Mouse (Mus musculus) lung, adult 2 months (tissue): Measurements from ENCODE around the gene Npat. TPM values are rescaled to one million over a fixed set of nuclear protein-coding genes. Genes with fewer than 3 reads are reported as not detected.

Experiments
- DNase-seq: peaks from one replicate; pipeline ENCODE4 v3.0.0; 2022
- H3K4me1 ChIP-seq: fragments of 200-500 bp; 2 replicates; pipeline ENCODE4 v1.6.1; 2011; ENCODE audit warnings: low read length; ENCODE audit not compliant: control insufficient read depth, insufficient read depth
- H3K4me3 ChIP-seq: fragments of 200-500 bp; replicated peaks from 2 replicates; pipeline ENCODE3; 2011; ENCODE audit warnings: low read depth, mild to moderate bottlenecking, control low read depth, low read length; ENCODE audit errors: extremely low read depth
- CTCF ChIP-seq: fragments of 200-500 bp; IDR thresholded peaks from 2 replicates; pipeline ENCODE4 v1.5.1; 2011; ENCODE audit warnings: mild to moderate bottlenecking, low read length, control low read depth; ENCODE audit not compliant: insufficient read depth
- POLR2A ChIP-seq: fragments of 200-500 bp; IDR thresholded peaks from 2 replicates; pipeline ENCODE4 v1.6.1; 2011; ENCODE audit warnings: low read depth, mild to moderate bottlenecking, control low read depth, low read length, borderline replicate concordance; ENCODE audit errors: extremely low read depth
- WGBS: fragments of 180-500 bp; shearing (Covaris S2); methylation state at CpG from one replicate; pipeline ENCODE4 v1.1.7; 2018; 5-methylcytosine and 5-hydroxymethylcytosine counted together
- polyA plus RNA-seq: library from polyadenylated mRNA; depleted of rRNA; stranded (reverse); fragments of >200 nt; gene quantifications from 2 replicates; pipeline ENCODE4 v1.2.3, GENCODE M21; 2012

Gene Npat
- polyA plus RNA-seq, 1 experiment = 2.1 TPM

DNA sequence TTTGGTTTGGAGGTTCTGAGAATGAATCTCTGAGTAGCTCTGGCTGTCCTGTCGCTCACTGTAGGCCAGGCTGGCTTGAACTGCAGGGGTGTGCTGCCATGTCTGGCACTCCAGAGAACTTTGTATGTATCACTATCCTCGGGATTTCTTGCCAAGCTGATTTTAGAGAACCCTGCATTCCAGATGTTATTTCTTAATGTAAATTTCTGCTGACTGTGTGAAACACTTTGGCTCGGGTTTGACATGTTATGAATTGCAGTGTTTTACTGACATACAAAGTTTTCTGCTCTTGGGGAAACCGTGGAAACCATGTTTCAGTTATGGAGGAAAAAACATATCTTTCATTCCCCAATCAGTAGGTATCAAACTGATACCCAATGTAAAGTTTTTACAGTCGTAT lies 38.9 kb downstream of the Npat start:
- Histone ChIP-seq H3K4me1 (no peaks in the 10 kb centered on the region), H3K4me3 (no peak overlapping the region)
- WGBS = 78% methylated on average over 5 of the region's 5 CpGs
- DNase-seq = no peak
- TF ChIP-seq CTCF (no peak), POLR2A (no peak)

DNA sequence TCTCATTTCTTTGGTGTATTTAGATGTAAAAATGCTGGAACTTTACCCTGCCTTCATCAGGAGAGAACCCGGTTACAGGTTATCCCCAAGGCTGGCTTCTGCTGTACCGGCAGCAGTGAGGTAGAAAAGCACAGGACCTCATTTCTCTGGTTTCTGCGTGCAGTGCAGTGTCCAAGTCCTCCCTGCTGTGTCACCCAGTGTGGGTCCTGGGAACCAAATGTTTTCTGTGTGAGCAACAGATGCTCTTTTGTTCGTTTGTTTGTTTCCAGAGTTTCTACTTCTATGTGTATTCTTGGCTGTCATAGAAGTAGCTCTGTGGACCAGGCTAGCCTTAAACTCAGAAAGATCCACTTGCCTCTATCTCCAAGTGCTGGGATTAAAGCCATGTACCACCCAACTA lies 45.0 kb downstream of the Npat start:
- TF ChIP-seq POLR2A (no peak), CTCF (no peak)
- no peak overlapping the region for H3K4me3 ChIP-seq
- DNase-seq = no peak
- no peaks in the 10 kb centered on the region for H3K4me1 ChIP-seq
- WGBS = 87% methylated on average over 4 of the region's 4 CpGs

DNA sequence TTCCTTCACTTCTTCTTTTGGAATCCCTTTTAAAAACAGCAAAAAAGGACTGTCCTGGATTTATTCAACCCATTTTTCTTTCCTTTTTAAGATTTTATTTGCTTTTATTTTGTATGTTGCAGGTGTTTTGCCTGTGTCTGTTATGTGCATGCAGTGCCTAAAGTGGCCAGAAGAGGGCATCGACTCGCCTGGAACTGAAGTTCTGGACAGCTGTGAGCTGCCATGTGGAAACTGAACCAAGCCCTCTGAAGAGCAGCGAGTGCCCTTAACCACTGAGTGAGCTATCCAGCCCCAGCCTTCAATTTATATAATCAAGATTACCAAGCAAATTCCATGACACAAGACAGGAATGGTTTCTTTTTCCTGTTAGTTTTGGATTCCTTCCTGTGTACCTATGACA lies 57.9 kb downstream of the Npat start:
- 5% methylated on average over 3 of the region's 3 CpGs for WGBS
- TF ChIP-seq POLR2A (no peak), CTCF (peak; percentile 85)
- no peaks in the 10 kb centered on the region for H3K4me1 ChIP-seq
- peak; percentile 77 for DNase-seq
- H3K4me3 ChIP-seq = no peak overlapping the region

DNA sequence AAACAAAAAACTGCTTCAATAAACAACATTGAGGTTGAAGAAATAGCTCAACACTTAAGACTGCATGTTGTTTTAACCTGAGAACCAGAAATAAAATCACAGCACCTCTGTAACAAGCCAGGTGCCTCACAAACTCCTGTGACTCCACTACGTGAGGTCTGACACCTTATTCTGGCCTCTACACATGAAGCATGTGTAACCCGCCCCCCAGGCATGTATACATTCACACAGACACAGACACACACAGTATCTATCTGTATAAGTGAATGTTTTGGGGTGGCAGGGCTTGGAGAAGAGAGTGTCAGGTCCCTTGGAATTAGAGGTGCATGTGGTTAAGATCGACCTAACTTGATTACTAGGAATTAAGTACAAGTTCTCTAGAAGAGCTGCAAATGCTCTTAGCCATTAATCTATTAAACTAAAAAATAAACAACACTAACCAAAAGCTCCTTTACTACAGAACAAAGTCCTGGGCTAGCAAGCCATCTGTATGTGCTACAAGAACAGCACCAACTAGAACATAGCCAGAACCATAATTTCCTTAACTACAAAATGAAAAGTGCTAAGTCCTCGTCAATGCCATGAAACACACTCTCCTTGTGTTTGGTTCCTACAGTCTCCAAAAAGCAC lies 60.2 kb downstream of the Npat start:
- no peak for TF ChIP-seq CTCF
- no peak for TF ChIP-seq POLR2A
- no peak overlapping the region for H3K4me3 ChIP-seq
- H3K4me1 ChIP-seq = no peaks in the 10 kb centered on the region
- DNase-seq = no peak
- 88% methylated on average over 4 of the region's 4 CpGs for WGBS

DNA sequence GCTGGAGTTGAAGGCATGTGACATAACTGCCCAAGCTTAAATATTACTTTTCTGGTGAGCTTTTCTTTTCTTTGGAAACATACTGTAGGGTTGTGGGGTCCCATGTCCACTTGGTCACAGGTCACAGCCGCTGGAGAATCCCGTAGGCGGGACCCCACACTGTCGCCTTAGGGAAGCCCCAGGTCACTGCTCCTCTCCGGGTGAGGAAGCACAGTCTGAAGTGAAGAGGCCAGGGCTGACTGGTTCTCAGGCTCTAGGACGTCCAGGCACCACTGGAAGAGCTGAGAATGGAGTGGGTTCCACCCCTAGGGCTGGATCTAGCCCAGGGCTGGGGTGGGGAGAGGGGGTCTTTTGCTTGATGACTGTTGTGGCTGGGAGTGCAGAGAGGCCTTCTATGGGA lies 61.8 kb downstream of the Npat start:
- TF ChIP-seq CTCF = no peak

DNA sequence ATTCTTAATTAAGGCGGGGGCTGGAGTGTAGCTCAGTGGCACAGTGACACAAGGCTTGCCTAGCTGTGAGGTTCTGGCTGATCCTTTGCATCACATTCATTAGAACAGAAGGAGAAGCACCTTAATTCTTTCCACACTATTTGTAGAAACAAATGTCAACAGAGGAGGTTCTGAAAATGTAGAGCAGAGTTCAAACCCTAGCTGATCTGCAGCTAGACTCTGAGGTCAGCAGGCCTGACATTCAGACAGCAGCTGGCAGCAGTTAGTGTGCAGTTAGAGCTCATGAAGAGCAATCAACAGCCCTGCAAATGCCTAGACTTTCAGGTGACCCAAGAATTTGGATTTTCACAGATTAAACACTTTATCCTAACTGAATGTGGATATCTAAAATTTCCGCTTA lies 64.7 kb downstream of the Npat start:
- TF ChIP-seq POLR2A = no peak
- Histone ChIP-seq H3K4me1 (peaks cover 4% of the 10 kb centered on the region; the same call in 1 of the 2 replicates), H3K4me3 (no peak overlapping the region)
- WGBS = 85% methylated on average over 2 of the region's 2 CpGs
- no peak for DNase-seq

More for the DNA sequence above, 61.8 kb downstream of the Npat start:
- no peak for DNase-seq
- peaks cover 1% of the 10 kb centered on the region; the same call in 1 of the 2 replicates for H3K4me1 ChIP-seq
- 72% methylated on average over 6 of the region's 6 CpGs for WGBS
- no peak overlapping the region for H3K4me3 ChIP-seq

DNA sequence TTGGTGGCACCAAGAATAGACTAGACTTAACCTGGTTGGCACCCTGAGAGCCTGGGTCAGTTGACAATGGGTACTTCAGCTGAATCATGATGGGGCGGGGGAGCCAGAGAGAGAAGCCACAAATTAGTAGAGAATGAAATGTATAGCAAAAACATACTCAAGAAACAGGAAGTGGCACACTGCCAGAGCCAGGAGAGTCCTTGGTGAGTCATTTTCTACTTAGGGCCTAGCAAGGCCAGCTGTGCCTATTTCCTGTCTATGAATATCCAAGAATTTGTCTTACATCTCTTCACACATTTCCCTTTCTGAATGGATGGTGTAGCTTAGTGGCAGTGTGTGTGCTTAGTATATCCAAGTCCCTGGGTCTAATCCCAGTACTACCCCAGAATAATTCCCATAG lies 66.5 kb downstream of the Npat start:
- DNase-seq = peak; percentile 19
- peaks cover 4% of the 10 kb centered on the region; the same call in 1 of the 2 replicates for H3K4me1 ChIP-seq
- 41% methylated on average over 1 of the region's 1 CpGs for WGBS
- H3K4me3 ChIP-seq = no peak overlapping the region
- no peak for TF ChIP-seq POLR2A
- no peak for TF ChIP-seq CTCF

DNA sequence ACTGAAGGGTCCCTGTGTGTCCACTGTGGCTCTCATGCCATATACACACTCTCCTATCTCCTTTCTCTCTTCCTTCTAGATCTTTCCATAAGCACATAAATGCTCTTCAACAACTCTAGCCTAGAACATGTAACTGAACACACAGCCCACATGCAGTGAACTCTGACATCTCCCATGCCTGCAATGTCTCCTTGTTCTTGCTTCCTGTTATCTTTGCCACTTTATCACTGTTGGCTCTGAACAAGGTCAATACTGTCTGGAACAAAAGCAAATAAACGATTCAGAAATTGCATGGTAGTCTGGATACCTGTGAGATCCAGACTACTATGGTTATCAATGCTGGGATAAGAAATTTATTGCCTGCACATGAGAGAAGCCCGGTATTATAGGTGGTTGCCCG lies 67.0 kb downstream of the Npat start:
- TF ChIP-seq POLR2A (no peak), CTCF (no peak)
- DNase-seq = no peak
- H3K4me3 ChIP-seq = no peak overlapping the region
- WGBS = 71% methylated on average over 3 of the region's 3 CpGs
- H3K4me1 ChIP-seq = peaks cover 4% of the 10 kb centered on the region; the same call in 1 of the 2 replicates

DNA sequence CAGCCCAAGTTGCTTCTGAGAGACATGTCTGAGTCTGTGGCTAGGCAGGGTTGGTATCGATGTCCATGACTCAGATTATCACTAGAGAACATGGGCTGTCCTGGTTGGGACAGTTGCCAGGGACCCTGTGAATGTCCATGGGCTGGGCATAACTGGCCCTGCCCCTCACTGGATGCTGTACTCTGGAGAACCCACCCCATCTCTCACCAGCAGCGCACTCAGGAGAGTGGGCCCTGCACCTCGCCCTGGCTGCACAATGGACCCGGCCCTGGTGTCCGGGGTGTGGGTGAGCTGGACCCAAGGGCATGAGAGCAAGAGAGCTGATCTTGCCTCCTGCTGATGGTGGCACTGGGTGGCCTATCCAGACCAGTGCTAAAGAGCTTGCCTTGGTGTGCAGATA lies 68.1 kb downstream of the Npat start:
- no peak overlapping the region for H3K4me3 ChIP-seq
- 91% methylated on average over 5 of the region's 5 CpGs for WGBS
- TF ChIP-seq POLR2A = no peak
- no peak for TF ChIP-seq CTCF
- H3K4me1 ChIP-seq = peaks cover 4% of the 10 kb centered on the region; the same call in 1 of the 2 replicates
- DNase-seq = no peak

DNA sequence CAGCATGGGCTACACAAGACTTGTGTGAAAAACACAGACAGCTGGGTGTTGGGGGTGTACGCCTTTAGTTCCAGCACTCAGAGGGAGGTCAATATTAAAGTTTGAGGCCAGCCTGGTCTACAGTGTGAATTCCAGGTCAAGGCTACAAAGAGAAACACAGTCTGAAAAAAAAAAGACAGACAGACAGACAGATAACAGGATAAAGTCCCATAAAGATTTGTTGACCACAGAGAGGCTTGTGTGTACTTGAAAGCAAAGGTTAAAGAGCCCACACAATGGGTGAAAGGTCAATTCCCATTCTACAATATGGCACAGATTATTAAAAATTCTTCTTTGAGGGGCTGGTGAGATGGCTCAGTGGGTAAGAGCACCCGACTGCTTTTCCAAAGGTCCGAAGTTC lies 70.3 kb downstream of the Npat start:
- Histone ChIP-seq H3K4me1 (peaks cover 4% of the 10 kb centered on the region; the same call in 1 of the 2 replicates), H3K4me3 (no peak overlapping the region)
- DNase-seq = no peak
- TF ChIP-seq POLR2A (no peak), CTCF (no peak)
- 88% methylated on average over 3 of the region's 3 CpGs for WGBS

DNA sequence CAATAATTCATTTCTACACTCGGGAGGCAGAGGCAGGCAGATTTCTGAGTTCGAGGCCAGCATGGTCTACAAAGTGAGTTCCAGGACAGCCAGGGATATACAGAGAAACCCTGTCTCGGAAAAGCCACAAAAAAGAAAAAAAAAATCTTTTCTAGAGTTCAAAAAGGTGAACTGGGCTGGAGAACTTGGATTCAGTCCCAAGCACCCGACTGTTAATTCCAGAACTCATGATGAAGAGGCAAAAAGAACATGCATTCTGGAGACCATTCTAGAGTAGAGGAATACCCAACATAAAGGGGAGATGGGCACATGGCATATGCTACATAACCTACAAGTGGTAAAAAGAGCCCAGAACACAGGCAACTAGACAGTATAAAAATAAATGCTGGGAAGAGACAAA lies 71.0 kb downstream of the Npat start:
- no peak for TF ChIP-seq CTCF
- no peak for TF ChIP-seq POLR2A
- no peak for DNase-seq
- Histone ChIP-seq H3K4me1 (peaks cover 4% of the 10 kb centered on the region; the same call in 1 of the 2 replicates), H3K4me3 (no peak overlapping the region)
- 80% methylated on average over 4 of the region's 4 CpGs for WGBS
